Mouse (Mus musculus): ENCODE measurements at regions not wholly inside any gene's neighbourhood (a gene's known extent, or its start where the extent isn't known, plus 50 kb on each side); places are given as distances from the start of the nearest gene placed in this dataset.

DNA sequence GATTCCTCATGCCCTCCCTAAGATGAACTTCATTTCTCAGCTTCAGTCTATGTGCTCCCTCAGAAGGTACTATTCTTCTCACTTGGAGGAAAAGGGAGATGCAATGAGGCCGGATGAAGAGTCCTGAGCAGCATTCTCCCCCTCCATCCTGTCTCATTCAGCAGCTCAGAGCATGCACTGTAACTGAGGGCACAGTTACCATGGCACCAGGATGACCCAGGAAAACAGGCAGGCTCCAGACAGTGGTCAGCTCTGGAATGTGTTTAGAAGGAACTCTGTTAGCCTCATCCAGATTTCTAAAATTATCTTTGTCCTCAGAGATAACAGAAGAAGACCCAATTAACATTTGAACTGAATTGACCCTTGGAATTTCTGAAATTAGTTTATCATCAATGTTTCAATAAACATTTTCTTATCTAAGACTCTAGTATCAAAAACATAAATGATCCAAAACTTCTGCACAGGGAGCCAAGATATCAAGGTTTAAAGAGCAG is 148.1 kb upstream of the Slc24a5 start:
- ATAC-seq (ENCODE audit: low FRiP score, low TSS enrichment) (no peak), DNase-seq (ENCODE audit: low spot score) (no peak)
- H3K4me1 ChIP-seq (replicated peaks; ENCODE audit: control insufficient read depth, insufficient read depth), result no peaks in the 10 kb centered on the region
- no peak overlapping the region for H3K4me2 ChIP-seq (replicated peaks; ENCODE audit: low read depth)
- no peaks in the 10 kb centered on the region for H3K36me3 ChIP-seq (ENCODE audit: control insufficient read depth, insufficient read depth, low read length)
- H3K9ac ChIP-seq (ENCODE audit: low read length), result no peak overlapping the region
- WGBS, result 59% methylated on average over 1 of the region's 1 CpGs
- TF ChIP-seq EP300 (optimal IDR thresholded peaks at IDR 0.05) (no peak), CTCF (IDR thresholded peaks at IDR 0.05; ENCODE audit: low read depth) (no peak)
- H3K9me3 ChIP-seq (ENCODE audit: control insufficient read depth, low read length), result no peaks in the 10 kb centered on the region
- H3K27ac ChIP-seq (replicated peaks), result no peak overlapping the region
- no peaks in the 10 kb centered on the region for H3K27me3 ChIP-seq (ENCODE audit: control insufficient read depth, insufficient read depth, low read length)
- H3K4me3 ChIP-seq (ENCODE audit: low read depth, low read length), result no peak overlapping the region

DNA sequence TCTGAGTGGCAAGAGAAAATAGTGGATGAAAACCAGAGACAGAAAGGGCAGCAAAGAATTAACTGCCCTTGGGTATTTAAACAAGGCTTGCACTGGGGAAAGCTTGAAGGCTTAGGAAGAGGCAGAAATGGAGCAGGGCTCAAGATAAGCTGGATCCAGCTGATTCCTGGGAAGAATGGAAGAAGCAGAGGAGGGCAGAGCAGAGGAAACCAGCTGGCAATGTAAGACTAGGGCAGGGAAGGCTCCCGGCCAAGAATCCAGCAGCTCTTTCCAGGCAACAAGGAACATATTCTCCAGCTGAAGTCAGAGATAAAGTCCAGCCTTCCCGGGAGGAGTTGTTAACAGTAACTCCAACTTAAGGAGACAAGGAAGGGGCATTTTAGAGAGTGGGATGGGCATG is 147.7 kb upstream of the Slc24a5 start:
- no peak for ATAC-seq (ENCODE audit: low FRiP score, low TSS enrichment)
- Histone ChIP-seq H3K27me3 (ENCODE audit: control insufficient read depth, insufficient read depth, low read length) (no peaks in the 10 kb centered on the region), H3K27ac (replicated peaks) (no peak overlapping the region), H3K9ac (ENCODE audit: low read length) (no peak overlapping the region), H3K4me3 (ENCODE audit: low read depth, low read length) (no peak overlapping the region), H3K9me3 (ENCODE audit: control insufficient read depth, low read length) (no peaks in the 10 kb centered on the region), H3K4me2 (replicated peaks; ENCODE audit: low read depth) (no peak overlapping the region), H3K4me1 (replicated peaks; ENCODE audit: control insufficient read depth, insufficient read depth) (no peaks in the 10 kb centered on the region), H3K36me3 (ENCODE audit: control insufficient read depth, insufficient read depth, low read length) (no peaks in the 10 kb centered on the region)
- TF ChIP-seq EP300 (optimal IDR thresholded peaks at IDR 0.05), result no peak
- no peak for TF ChIP-seq CTCF (IDR thresholded peaks at IDR 0.05; ENCODE audit: low read depth)
- no peak for DNase-seq (ENCODE audit: low spot score)
- WGBS, result 40% methylated on average over 2 of the region's 2 CpGs

DNA sequence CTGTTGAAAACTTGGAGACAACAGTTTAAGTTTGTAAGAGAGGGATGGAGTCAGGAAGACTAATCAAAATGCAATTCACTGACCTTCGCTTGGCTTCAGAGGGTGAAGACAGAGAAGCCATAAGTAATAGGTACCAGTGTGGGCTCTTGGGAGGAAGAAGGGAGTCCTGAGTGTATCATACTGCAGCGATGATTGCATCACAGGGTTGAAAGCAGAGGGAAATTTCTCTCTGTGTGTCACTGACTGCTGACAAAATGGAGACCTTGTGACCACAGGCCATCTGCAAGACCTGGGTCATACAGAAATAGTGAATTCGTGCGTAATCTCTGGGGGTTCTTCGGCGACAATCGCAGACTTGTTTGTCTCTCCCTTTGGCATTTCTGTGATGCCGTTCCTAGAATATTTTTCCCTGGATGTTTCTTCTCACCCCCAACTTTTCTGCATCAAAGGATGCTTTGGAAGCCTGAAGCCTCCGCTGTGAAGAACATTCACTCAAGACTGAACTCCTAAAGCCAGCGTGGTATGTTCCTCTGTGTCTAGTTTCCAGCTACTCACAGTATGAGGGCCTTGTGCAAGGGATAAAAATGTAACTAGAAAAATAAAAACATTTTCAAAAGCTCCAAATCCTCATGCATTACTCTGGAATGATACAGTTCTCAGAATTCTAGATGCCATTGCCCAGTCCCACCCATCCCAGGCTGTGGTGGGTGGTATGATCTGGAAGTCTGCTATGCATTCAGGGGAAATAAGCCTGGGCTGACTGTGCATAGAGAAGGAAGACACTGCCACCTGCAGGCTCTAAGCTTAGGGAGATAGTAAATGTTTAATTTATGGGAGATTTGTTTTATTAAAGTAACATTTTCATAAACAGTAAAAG is 139.8 kb upstream of the Slc24a5 start:
- ATAC-seq (ENCODE audit: low FRiP score, low TSS enrichment) (no peak), DNase-seq (ENCODE audit: low spot score) (peak; percentile 40)
- H3K4me2 ChIP-seq (replicated peaks; ENCODE audit: low read depth), result no peak overlapping the region
- TF ChIP-seq EP300 (optimal IDR thresholded peaks at IDR 0.05), result no peak
- TF ChIP-seq CTCF (IDR thresholded peaks at IDR 0.05; ENCODE audit: low read depth), result peak; percentile 89
- no peak overlapping the region for H3K27ac ChIP-seq (replicated peaks)
- H3K9me3 ChIP-seq (ENCODE audit: control insufficient read depth, low read length), result no peaks in the 10 kb centered on the region
- no peak overlapping the region for H3K4me3 ChIP-seq (ENCODE audit: low read depth, low read length)
- H3K9ac ChIP-seq (ENCODE audit: low read length), result no peak overlapping the region
- H3K4me1 ChIP-seq (replicated peaks; ENCODE audit: control insufficient read depth, insufficient read depth), result no peaks in the 10 kb centered on the region
- WGBS, result 73% methylated on average over 10 of the region's 10 CpGs
- H3K27me3 ChIP-seq (ENCODE audit: control insufficient read depth, insufficient read depth, low read length), result no peaks in the 10 kb centered on the region
- H3K36me3 ChIP-seq (ENCODE audit: control insufficient read depth, insufficient read depth, low read length), result no peaks in the 10 kb centered on the region

DNA sequence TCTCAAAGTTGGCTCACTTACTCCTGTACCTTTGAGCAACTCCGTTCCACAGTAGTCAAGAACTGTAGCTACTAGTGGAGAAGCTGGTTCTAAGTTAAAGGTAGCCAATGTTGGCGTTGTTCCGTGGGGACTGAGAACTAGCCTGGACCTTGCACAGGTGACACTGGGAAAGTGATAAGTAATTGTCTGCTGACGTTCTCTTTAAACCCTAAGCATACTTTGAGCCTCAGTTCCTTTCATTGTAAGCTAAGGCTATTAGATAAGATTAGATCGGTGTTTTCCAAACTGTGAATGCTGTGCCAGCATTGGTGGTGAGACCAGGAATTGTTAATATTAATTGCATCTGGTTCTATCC is 139.2 kb upstream of the Slc24a5 start:
- Histone ChIP-seq H3K27me3 (ENCODE audit: control insufficient read depth, insufficient read depth, low read length) (no peaks in the 10 kb centered on the region), H3K4me3 (ENCODE audit: low read depth, low read length) (no peak overlapping the region), H3K9ac (ENCODE audit: low read length) (no peak overlapping the region), H3K36me3 (ENCODE audit: control insufficient read depth, insufficient read depth, low read length) (no peaks in the 10 kb centered on the region), H3K4me2 (replicated peaks; ENCODE audit: low read depth) (no peak overlapping the region), H3K9me3 (ENCODE audit: control insufficient read depth, low read length) (no peaks in the 10 kb centered on the region), H3K27ac (replicated peaks) (no peak overlapping the region), H3K4me1 (replicated peaks; ENCODE audit: control insufficient read depth, insufficient read depth) (no peaks in the 10 kb centered on the region)
- WGBS, result 41% methylated on average over 5 of the region's 5 CpGs
- DNase-seq (ENCODE audit: low spot score) (no peak), ATAC-seq (ENCODE audit: low FRiP score, low TSS enrichment) (no peak)
- no peak for TF ChIP-seq CTCF (IDR thresholded peaks at IDR 0.05; ENCODE audit: low read depth)
- no peak for TF ChIP-seq EP300 (optimal IDR thresholded peaks at IDR 0.05)

DNA sequence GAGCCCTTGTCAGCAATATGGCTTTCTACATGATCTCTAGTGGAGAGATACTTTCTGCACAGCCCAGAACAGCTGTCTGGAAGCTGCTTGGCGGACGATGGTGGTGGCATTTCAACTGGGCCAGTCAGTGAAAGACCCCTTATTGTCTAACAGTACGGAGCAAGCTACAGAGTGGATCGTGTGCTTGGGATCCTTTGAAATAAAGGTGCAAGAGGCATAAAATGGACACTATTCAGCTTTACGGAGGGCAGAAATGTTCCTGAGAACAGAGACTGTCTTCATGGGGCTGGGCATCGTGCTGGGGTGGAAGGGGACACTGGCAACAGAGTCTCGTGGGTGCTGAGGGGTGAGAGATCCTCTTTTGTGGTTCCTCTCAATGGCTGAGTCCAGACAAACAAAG is 137.2 kb upstream of the Slc24a5 start:
- WGBS, result 74% methylated on average over 7 of the region's 7 CpGs
- no peak for TF ChIP-seq CTCF (IDR thresholded peaks at IDR 0.05; ENCODE audit: low read depth)
- no peak for TF ChIP-seq EP300 (optimal IDR thresholded peaks at IDR 0.05)

DNA sequence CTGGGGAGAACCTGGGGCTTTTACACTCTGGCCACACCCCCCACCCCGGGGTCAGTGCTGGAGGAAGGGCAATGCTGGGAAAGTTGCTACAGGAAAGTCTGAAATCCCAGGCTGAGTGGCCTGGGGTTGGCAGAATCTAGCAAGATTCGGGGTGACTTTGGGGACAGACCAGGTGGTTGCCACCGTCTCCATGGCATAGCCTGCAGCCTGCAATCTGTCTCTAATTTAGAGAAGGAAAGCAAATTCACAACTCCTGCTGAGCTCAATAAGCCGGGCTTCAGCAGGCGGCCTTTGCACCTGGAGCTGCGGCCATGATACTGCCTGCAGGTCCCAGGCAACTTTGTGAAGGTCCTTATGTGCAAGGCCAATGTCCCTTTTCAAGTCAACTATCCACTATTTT is 135.4 kb upstream of the Slc24a5 start:
- ATAC-seq (ENCODE audit: low FRiP score, low TSS enrichment), result no peak
- TF ChIP-seq EP300 (optimal IDR thresholded peaks at IDR 0.05), result no peak
- no peak for TF ChIP-seq CTCF (IDR thresholded peaks at IDR 0.05; ENCODE audit: low read depth)
- Histone ChIP-seq H3K36me3 (ENCODE audit: control insufficient read depth, insufficient read depth, low read length) (no peaks in the 10 kb centered on the region), H3K9me3 (ENCODE audit: control insufficient read depth, low read length) (no peaks in the 10 kb centered on the region), H3K27ac (replicated peaks) (no peak overlapping the region), H3K4me3 (ENCODE audit: low read depth, low read length) (no peak overlapping the region), H3K4me2 (replicated peaks; ENCODE audit: low read depth) (no peak overlapping the region), H3K9ac (ENCODE audit: low read length) (no peak overlapping the region), H3K27me3 (ENCODE audit: control insufficient read depth, insufficient read depth, low read length) (no peaks in the 10 kb centered on the region), H3K4me1 (replicated peaks; ENCODE audit: control insufficient read depth, insufficient read depth) (no peaks in the 10 kb centered on the region)
- WGBS, result 67% methylated on average over 6 of the region's 6 CpGs
- DNase-seq (ENCODE audit: low spot score), result no peak

More for the DNA sequence above, 137.2 kb upstream of the Slc24a5 start:
- H3K9ac ChIP-seq (ENCODE audit: low read length), result no peak overlapping the region
- no peaks in the 10 kb centered on the region for H3K9me3 ChIP-seq (ENCODE audit: control insufficient read depth, low read length)
- no peak overlapping the region for H3K27ac ChIP-seq (replicated peaks)
- no peaks in the 10 kb centered on the region for H3K27me3 ChIP-seq (ENCODE audit: control insufficient read depth, insufficient read depth, low read length)
- no peak overlapping the region for H3K4me3 ChIP-seq (ENCODE audit: low read depth, low read length)
- H3K4me2 ChIP-seq (replicated peaks; ENCODE audit: low read depth), result no peak overlapping the region
- no peaks in the 10 kb centered on the region for H3K36me3 ChIP-seq (ENCODE audit: control insufficient read depth, insufficient read depth, low read length)
- no peaks in the 10 kb centered on the region for H3K4me1 ChIP-seq (replicated peaks; ENCODE audit: control insufficient read depth, insufficient read depth)
- DNase-seq (ENCODE audit: low spot score) (no peak), ATAC-seq (ENCODE audit: low FRiP score, low TSS enrichment) (no peak)
